Mouse (Mus musculus): ENCODE measurements at regions not wholly inside any gene's neighbourhood (a gene's known extent, or its start where the extent isn't known, plus 50 kb on each side); places are given as distances from the start of the nearest gene placed in this dataset.
"Not testable (repeated sequence)": the region's sequence is repeated elsewhere in the genome, so short reads cannot be mapped to it uniquely, and the experiment has no call there.

- peak; percentile 83 for DNase-seq (ENCODE audit: low spot score)
These were observed 251.3 kb upstream of the Tgfbr2 start for GRCm38 (mm10) chr9:116426269-116426999.

GRCm38 (mm10) chr9:116425400-116425799 lies 250.2 kb upstream of the Tgfbr2 start:
- DNase-seq (ENCODE audit: low spot score): not testable (repeated sequence)

GRCm38 (mm10) chr9:116415021-116415420 lies 239.9 kb upstream of the Tgfbr2 start:
- DNase-seq (ENCODE audit: low spot score): no peak

GRCm38 (mm10) chr9:116411067-116411466 lies 235.9 kb upstream of the Tgfbr2 start:
- DNase-seq (ENCODE audit: low spot score): no peak

- no peak for DNase-seq (ENCODE audit: low spot score)
These were observed 235.3 kb upstream of the Tgfbr2 start for GRCm38 (mm10) chr9:116410461-116410860.

- no peak for DNase-seq (ENCODE audit: low spot score)
These were observed 233.0 kb upstream of the Tgfbr2 start for GRCm38 (mm10) chr9:116408116-116408515.

- DNase-seq (ENCODE audit: low spot score): no peak
These were observed 229.9 kb upstream of the Tgfbr2 start for GRCm38 (mm10) chr9:116405051-116405450.

GRCm38 (mm10) chr9:116401821-116402220 lies 226.7 kb upstream of the Tgfbr2 start:
- no peak for DNase-seq (ENCODE audit: low spot score)

GRCm38 (mm10) chr9:116400270-116400669 lies 225.1 kb upstream of the Tgfbr2 start:
- DNase-seq (ENCODE audit: low spot score): no peak

GRCm38 (mm10) chr9:116399296-116399695 lies 224.1 kb upstream of the Tgfbr2 start:
- no peak for DNase-seq (ENCODE audit: low spot score)

- DNase-seq (ENCODE audit: low spot score): no peak
These were observed 217.1 kb upstream of the Tgfbr2 start for GRCm38 (mm10) chr9:116392258-116392657.

GRCm38 (mm10) chr9:116389781-116390180 lies 214.6 kb upstream of the Tgfbr2 start:
- no peak for DNase-seq (ENCODE audit: low spot score)

GRCm38 (mm10) chr9:116388863-116389262 lies 213.7 kb upstream of the Tgfbr2 start:
- no peak for DNase-seq (ENCODE audit: low spot score)

- no peak for DNase-seq (ENCODE audit: low spot score)
These were observed 212.9 kb upstream of the Tgfbr2 start for GRCm38 (mm10) chr9:116388025-116388424.

GRCm38 (mm10) chr9:116384176-116385076 lies 209.3 kb upstream of the Tgfbr2 start:
- DNase-seq (ENCODE audit: low spot score): no peak

- no peak for DNase-seq (ENCODE audit: low spot score)
These were observed 208.4 kb upstream of the Tgfbr2 start for GRCm38 (mm10) chr9:116383411-116384101.

- DNase-seq (ENCODE audit: low spot score): no peak
These were observed 202.5 kb upstream of the Tgfbr2 start for GRCm38 (mm10) chr9:116377706-116378105.

GRCm38 (mm10) chr9:116375658-116376357 lies 200.6 kb upstream of the Tgfbr2 start:
- DNase-seq (ENCODE audit: low spot score): peak; percentile 82

- no peak for DNase-seq (ENCODE audit: low spot score)
These were observed 199.2 kb upstream of the Tgfbr2 start for GRCm38 (mm10) chr9:116374343-116374742.

- no peak for DNase-seq (ENCODE audit: low spot score)
These were observed 198.2 kb upstream of the Tgfbr2 start for GRCm38 (mm10) chr9:116373396-116373795.

GRCm38 (mm10) chr9:116369059-116369718 lies 194.0 kb upstream of the Tgfbr2 start:
- DNase-seq (ENCODE audit: low spot score): no peak

Data from MN1 (cell line).